Mouse (Mus musculus) limb, embryonic 14.5 days (tissue): ENCODE results near the gene Zfp592. TPM values are rescaled to one million over a fixed set of nuclear protein-coding genes. Genes with fewer than 3 reads are reported as not detected.
"Not testable (repeated sequence)": the region's sequence is repeated elsewhere in the genome, so short reads cannot be mapped to it uniquely, and the experiment has no call there.

Experiments used
- ATAC-seq: fragments of 200-750 bp; cut with Nextera tagmentation; 2 replicates; pipeline ENCODE4 v1.8.0; 2017; ENCODE audit warnings: low read depth, moderate number of reproducible peaks, moderate TSS enrichment; ENCODE audit not compliant: low FRiP score
- DNase-seq: peaks from one replicate; pipeline ENCODE4 v3.0.0-alpha.2; 2015; ENCODE audit warnings: low spot score
- H3K27ac ChIP-seq: fragments of 300-500 bp; sonication (generic); replicated peaks from 2 replicates; pipeline ENCODE4 v1.5.1; 2014; ENCODE audit warnings: low read depth, mild to moderate bottlenecking, low read length, moderate library complexity, mixed read lengths
- H3K27me3 ChIP-seq: fragments of 300-500 bp; sonication (generic); 2 replicates; pipeline ENCODE4 v1.6.1; 2014; ENCODE audit warnings: low read length, mixed read lengths; ENCODE audit not compliant: control insufficient read depth, insufficient read depth
- H3K36me3 ChIP-seq: fragments of 300-500 bp; sonication (generic); 2 replicates; pipeline ENCODE4 v1.6.1; 2014; ENCODE audit warnings: mild to moderate bottlenecking, low read length, moderate library complexity, mixed read lengths; ENCODE audit not compliant: control insufficient read depth, insufficient read depth
- H3K4me1 ChIP-seq: fragments of 300-500 bp; sonication (generic); 2 replicates; pipeline ENCODE4 v1.6.1; 2014; ENCODE audit warnings: antibody characterized with exemption, low read length, mixed read lengths; ENCODE audit not compliant: control insufficient read depth, insufficient read depth
- H3K4me2 ChIP-seq: fragments of 300-500 bp; sonication (generic); replicated peaks from 2 replicates; pipeline ENCODE4 v1.6.1; 2014; ENCODE audit warnings: low read depth, mild to moderate bottlenecking, low read length, moderate library complexity; ENCODE audit not compliant: severe bottlenecking
- H3K4me3 ChIP-seq: fragments of 300-500 bp; sonication (generic); replicated peaks from 2 replicates; pipeline ENCODE4 v1.5.1; 2014; ENCODE audit warnings: low read length
- H3K9ac ChIP-seq: fragments of 300-500 bp; sonication (generic); 2 replicates; pipeline ENCODE4 v1.6.1; 2014; ENCODE audit warnings: mild to moderate bottlenecking, low read depth, low read length, moderate library complexity; ENCODE audit not compliant: severe bottlenecking
- H3K9me3 ChIP-seq: fragments of 300-500 bp; sonication (generic); 2 replicates; pipeline ENCODE4 v1.6.1; 2016; ENCODE audit warnings: low read length; ENCODE audit not compliant: control insufficient read depth
- POLR2A ChIP-seq: fragments of 200-500 bp; IDR thresholded peaks from 2 replicates; pipeline ENCODE4 v1.8.0; 2012; ENCODE audit warnings: inconsistent platforms, mild to moderate bottlenecking, moderate library complexity, borderline replicate concordance; ENCODE audit not compliant: insufficient read depth, insufficient read length; ENCODE audit errors: extremely low read depth
- WGBS: fragments of 180-500 bp; shearing (Covaris S2); extraction: QIAGEN DNeasy Blood & Tissue Kit; methylation state at CpG from one replicate; pipeline ENCODE4 v1.1.7; 2014; 5-methylcytosine and 5-hydroxymethylcytosine counted together
- polyA plus RNA-seq, 2 experiments: library from polyadenylated mRNA; depleted of rRNA in 1 of 2; stranded (reverse) in 1 of 2; unstranded in 1 of 2; fragments of >200 nt; fragmentation: Nextera tagmentation in 1 of 2; extraction: Ambion mirVana in 1 of 2; gene quantifications; 2 replicates each; pipeline versions ENCODE4 v1.2.1 to v1.2.3; 2012 to 2014

Zfp592 gene
- polyA plus RNA-seq, 2 experiments: 13.7 to 24.3 TPM

GRCm38 (mm10) chr7:80956891-80957290 lies 36.6 kb upstream of the Zfp592 start:
- ATAC-seq (no peak), DNase-seq (no peak)
- H3K36me3 ChIP-seq: no peaks in the 10 kb centered on the region
- H3K4me3 ChIP-seq: no peak overlapping the region
- H3K27me3 ChIP-seq: no peaks in the 10 kb centered on the region
- no peak overlapping the region for H3K27ac ChIP-seq
- H3K9me3 ChIP-seq: no peaks in the 10 kb centered on the region
- 82% methylated on average over 2 of the region's 2 CpGs for WGBS
- no peak for TF ChIP-seq POLR2A
- H3K4me1 ChIP-seq: no peaks in the 10 kb centered on the region
- no peak overlapping the region for H3K9ac ChIP-seq
- H3K4me2 ChIP-seq: no peak overlapping the region

GRCm38 (mm10) chr7:80959003-80959402 lies 34.5 kb upstream of the Zfp592 start:
- Histone ChIP-seq H3K9me3 (no peaks in the 10 kb centered on the region), H3K36me3 (no peaks in the 10 kb centered on the region), H3K4me3 (no peak overlapping the region), H3K27ac (no peak overlapping the region), H3K9ac (no peak overlapping the region), H3K4me2 (no peak overlapping the region), H3K4me1 (no peaks in the 10 kb centered on the region), H3K27me3 (no peaks in the 10 kb centered on the region)
- 82% methylated on average over 3 of the region's 3 CpGs for WGBS
- ATAC-seq (no peak), DNase-seq (no peak)
- no peak for TF ChIP-seq POLR2A

- TF ChIP-seq POLR2A: no peak
- Histone ChIP-seq H3K36me3 (no peaks in the 10 kb centered on the region), H3K4me3 (no peak overlapping the region), H3K27ac (no peak overlapping the region), H3K9ac (no peak overlapping the region), H3K4me2 (no peak overlapping the region), H3K27me3 (no peaks in the 10 kb centered on the region), H3K9me3 (no peaks in the 10 kb centered on the region), H3K4me1 (no peaks in the 10 kb centered on the region)
- DNase-seq (no peak), ATAC-seq (no peak)
- 85% methylated on average over 6 of the region's 6 CpGs for WGBS
These were observed 30.7 kb upstream of the Zfp592 start for GRCm38 (mm10) chr7:80962799-80963198.

- no peak for DNase-seq
- Histone ChIP-seq H3K27me3 (no peaks in the 10 kb centered on the region), H3K36me3 (no peaks in the 10 kb centered on the region), H3K4me2 (no peak overlapping the region), H3K4me1 (no peaks in the 10 kb centered on the region), H3K27ac (no peak overlapping the region), H3K9ac (no peak overlapping the region), H3K9me3 (no peaks in the 10 kb centered on the region), H3K4me3 (no peak overlapping the region)
- ATAC-seq: no peak
- WGBS: 57% methylated on average over 3 of the region's 3 CpGs
- TF ChIP-seq POLR2A: no peak
These were observed 22.6 kb upstream of the Zfp592 start for GRCm38 (mm10) chr7:80970913-80971312.

- Histone ChIP-seq H3K27ac (no peak overlapping the region), H3K4me2 (no peak overlapping the region), H3K9ac (no peak overlapping the region), H3K27me3 (no peaks in the 10 kb centered on the region), H3K36me3 (no peaks in the 10 kb centered on the region), H3K4me1 (no peaks in the 10 kb centered on the region), H3K9me3 (no peaks in the 10 kb centered on the region), H3K4me3 (no peak overlapping the region)
- no peak for DNase-seq
- WGBS: 72% methylated on average over 2 of the region's 2 CpGs
- no peak for TF ChIP-seq POLR2A
- ATAC-seq: no peak
These were observed 22.1 kb upstream of the Zfp592 start for GRCm38 (mm10) chr7:80971419-80971818.

GRCm38 (mm10) chr7:80972082-80972481 lies 21.4 kb upstream of the Zfp592 start:
- WGBS: 81% methylated on average over 5 of the region's 5 CpGs
- H3K4me2 ChIP-seq: no peak overlapping the region
- no peaks in the 10 kb centered on the region for H3K27me3 ChIP-seq
- H3K4me3 ChIP-seq: no peak overlapping the region
- no peak overlapping the region for H3K9ac ChIP-seq
- no peak for DNase-seq
- H3K36me3 ChIP-seq: no peaks in the 10 kb centered on the region
- no peak for ATAC-seq
- no peak for TF ChIP-seq POLR2A
- H3K27ac ChIP-seq: no peak overlapping the region
- no peaks in the 10 kb centered on the region for H3K9me3 ChIP-seq
- no peaks in the 10 kb centered on the region for H3K4me1 ChIP-seq

- not testable (repeated sequence) for H3K4me2 ChIP-seq, H3K4me1 ChIP-seq, H3K27ac ChIP-seq, H3K36me3 ChIP-seq, DNase-seq, H3K9me3 ChIP-seq, H3K4me3 ChIP-seq, H3K9ac ChIP-seq, H3K27me3 ChIP-seq, ATAC-seq
- whole genome bisulfite sequencing: 84% methylated on average over 4 of the region's 4 CpGs
These were observed 20.4 kb upstream of the Zfp592 start for GRCm38 (mm10) chr7:80972920-80973637.

GRCm38 (mm10) chr7:80973638-80974015 lies 19.9 kb upstream of the Zfp592 start:
- H3K27ac ChIP-seq, DNase-seq, ATAC-seq, H3K27me3 ChIP-seq, H3K36me3 ChIP-seq, H3K4me1 ChIP-seq, H3K9me3 ChIP-seq, H3K4me3 ChIP-seq, H3K4me2 ChIP-seq, H3K9ac ChIP-seq: not testable (repeated sequence)
- 58% methylated on average over 3 of the region's 3 CpGs for WGBS
